In genomic region chr1:94356996-94357395, GRCm38 (mm10) we compare ENCODE assay signal across 17 mouse cellular contexts.
"Had no signal": no experiment of that assay in that cellular context is flagged by ENCODE, and none has a peak within 500 bp of the region (broad histone marks: within the 10 kb centered on the region; RNA-seq: fewer than 3 reads in every experiment).

No protein-coding gene starts in this region.

- H3K4me3 ChIP-seq: lung, embryonic 15.5 days; megakaryocyte, embryonic 14.5 days; midbrain, embryonic 13.5 days; midbrain, embryonic 15.5 days; neural tube, embryonic 12.5 days; stomach, embryonic 15.5 days had no signal

- H3K9me3 ChIP-seq: lung, embryonic 15.5 days; megakaryocyte, embryonic 14.5 days; midbrain, embryonic 13.5 days; midbrain, embryonic 15.5 days; neural tube, embryonic 12.5 days; stomach, embryonic 15.5 days had no signal

- H3K4me2 ChIP-seq: lung, embryonic 15.5 days; midbrain, embryonic 11.5 days; midbrain, embryonic 13.5 days; midbrain, embryonic 15.5 days; neural tube, embryonic 12.5 days; stomach, embryonic 15.5 days had no signal

- H3K36me3 ChIP-seq: lung, embryonic 15.5 days; midbrain, embryonic 13.5 days; midbrain, embryonic 15.5 days; neural tube, embryonic 12.5 days; stomach, embryonic 15.5 days had no signal

- H3K27me3 ChIP-seq: lung, embryonic 15.5 days; megakaryocyte, embryonic 14.5 days; midbrain, embryonic 13.5 days; midbrain, embryonic 15.5 days; neural tube, embryonic 12.5 days; stomach, embryonic 15.5 days had no signal

- H3K27ac ChIP-seq: lung, embryonic 15.5 days; macrophage; midbrain, embryonic 13.5 days; midbrain, embryonic 15.5 days; neural tube, embryonic 12.5 days; stomach, embryonic 15.5 days; stomach, postnatal 0 days had no signal

- ATAC-seq: liver, postnatal 0 days; lung, postnatal 0 days; midbrain, embryonic 13.5 days; midbrain, embryonic 15.5 days had no signal

- DNase-seq: liver, postnatal 0 days; lung, adult 2 months; lung, postnatal 14 days; lung, postnatal 36 days; right cerebral cortex, postnatal 14 days; thymus, adult 2 months; thymus, postnatal 25 days had no signal

- H3K4me1 ChIP-seq: lung, embryonic 15.5 days; megakaryocyte, embryonic 14.5 days; midbrain, embryonic 13.5 days; midbrain, embryonic 15.5 days; neural tube, embryonic 12.5 days; stomach, embryonic 15.5 days had no signal

- H3K9ac ChIP-seq: liver, postnatal 0 days; lung, embryonic 15.5 days; midbrain, embryonic 13.5 days; midbrain, embryonic 15.5 days; neural tube, embryonic 12.5 days; stomach, embryonic 15.5 days had no signal
